Mouse (Mus musculus): Measurements from ENCODE around the gene Cul3. TPM values are rescaled to one million over a fixed set of nuclear protein-coding genes. Genes with fewer than 3 reads are reported as not detected.
"Not testable (repeated sequence)": the region's sequence is repeated elsewhere in the genome, so short reads cannot be mapped to it uniquely, and the experiment has no call there.

Cul3 gene
- polyA plus RNA-seq, 1 experiment from 2014 or later: 20.0 TPM

GRCm38 (mm10) chr1:80361771-80362170, 21.5 kb upstream of the Cul3 start:
- not testable (repeated sequence) for H3K27me3 ChIP-seq (replicated peaks); H3K27ac ChIP-seq (replicated peaks); H3K9ac ChIP-seq; H3K4me3 ChIP-seq; H3K9me3 ChIP-seq; H3K4me1 ChIP-seq; H3K4me2 ChIP-seq; ATAC-seq (ENCODE audit: extremely low read depth, insufficient number of reproducible peaks, low FRiP score, low TSS enrichment); H3K36me3 ChIP-seq
- 76% methylated on average over 2 of the region's 2 CpGs for WGBS

DNA sequence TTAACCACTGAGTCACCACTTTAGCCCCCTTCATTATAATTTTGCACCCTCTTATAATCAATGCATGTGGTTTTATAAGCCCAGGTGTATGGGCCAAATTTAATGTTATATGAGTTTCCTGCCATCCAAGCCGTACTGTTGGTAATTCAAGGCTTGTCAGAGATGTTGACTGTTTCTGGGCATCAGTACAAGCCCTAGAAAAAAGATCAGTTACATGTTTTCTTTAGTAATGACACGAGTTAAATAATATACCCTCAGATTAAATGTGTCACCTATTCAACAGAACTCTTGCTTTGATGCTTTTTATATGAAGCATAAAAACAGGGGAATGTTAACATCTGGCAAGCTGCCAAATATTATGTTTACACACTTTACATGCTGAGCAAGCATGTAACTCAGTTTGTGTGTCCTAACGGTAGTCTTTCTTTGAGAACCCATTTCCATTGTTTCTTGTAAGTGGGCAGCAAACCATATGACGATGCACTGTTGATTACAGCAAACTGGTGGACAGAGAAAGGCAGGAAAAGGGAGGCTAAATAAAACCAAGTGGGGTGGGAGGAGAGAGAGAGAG, 19.8 kb upstream of the Cul3 start:
- no peak overlapping the region for H3K4me2 ChIP-seq
- ATAC-seq (ENCODE audit: extremely low read depth, insufficient number of reproducible peaks, low FRiP score, low TSS enrichment): no peak
- no peaks in the 10 kb centered on the region for H3K27me3 ChIP-seq (replicated peaks)
- H3K4me1 ChIP-seq: no peaks in the 10 kb centered on the region
- H3K9me3 ChIP-seq: no peaks in the 10 kb centered on the region
- H3K9ac ChIP-seq: no peak overlapping the region
- 54% methylated on average over 4 of the region's 4 CpGs for WGBS
- H3K27ac ChIP-seq (replicated peaks): no peak overlapping the region
- H3K4me3 ChIP-seq: no peak overlapping the region
- no peaks in the 10 kb centered on the region for H3K36me3 ChIP-seq

DNA sequence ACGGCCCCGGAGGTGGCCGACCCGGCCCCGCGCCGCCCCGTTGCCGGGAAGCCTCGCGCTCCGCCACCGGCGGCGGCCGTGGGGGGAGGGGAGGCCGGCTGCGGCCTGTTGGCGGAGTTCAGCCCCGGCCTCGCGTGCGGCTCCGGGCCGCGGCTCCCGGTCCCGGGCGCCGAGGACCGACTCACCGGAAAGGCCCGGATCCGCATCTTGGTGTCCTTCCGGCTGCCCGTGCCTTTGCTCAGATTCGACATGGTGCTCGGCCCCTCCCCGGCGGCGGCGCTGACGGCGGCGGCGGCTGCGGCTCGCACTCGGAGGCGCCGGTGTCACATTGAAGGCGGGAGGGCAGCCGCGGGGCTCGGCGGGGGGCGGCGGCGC, 232 bp downstream of the Cul3 start:
- H3K36me3 ChIP-seq: no peaks in the 10 kb centered on the region
- H3K27me3 ChIP-seq (replicated peaks): no peaks in the 10 kb centered on the region
- H3K9me3 ChIP-seq: no peaks in the 10 kb centered on the region
- H3K9ac ChIP-seq: peak overlapping the region; percentile 100
- H3K27ac ChIP-seq (replicated peaks): peak overlapping the region; percentile 99
- H3K4me2 ChIP-seq: peak overlapping the region; percentile 96
- under 1% methylated on average over 49 of the region's 59 CpGs for WGBS
- peak; percentile 38 for ATAC-seq (ENCODE audit: extremely low read depth, insufficient number of reproducible peaks, low FRiP score, low TSS enrichment)
- H3K4me3 ChIP-seq: peak overlapping the region; percentile 81
- peaks cover 35% of the 10 kb centered on the region for H3K4me1 ChIP-seq

DNA sequence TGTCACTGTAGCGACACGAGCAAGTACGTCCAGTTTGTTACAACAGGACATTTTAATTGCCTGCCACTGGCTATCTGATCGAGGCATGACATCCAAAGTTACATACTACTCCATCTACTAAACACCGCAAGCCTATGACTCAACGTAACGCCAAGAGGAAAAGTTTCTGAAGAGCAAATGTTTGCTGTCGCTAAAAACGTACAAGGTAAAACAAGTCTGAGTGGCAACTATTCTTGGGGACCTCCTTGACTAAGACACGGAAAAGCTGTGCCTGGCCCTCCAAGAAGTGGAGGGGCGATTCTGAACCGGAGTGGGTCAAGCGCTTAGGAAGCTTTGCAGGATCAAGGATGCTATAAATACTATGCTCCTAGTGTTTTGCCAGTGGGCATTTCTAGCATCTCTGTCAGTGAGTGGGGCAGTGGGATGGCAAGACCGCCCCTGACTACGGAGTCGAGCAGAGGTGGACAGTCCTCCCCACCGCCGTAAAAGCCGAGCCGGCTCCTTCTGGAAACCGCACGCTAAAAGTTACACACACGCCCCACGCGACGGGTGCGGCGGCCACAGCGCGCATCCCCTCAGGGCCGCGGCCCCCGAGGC, 757 bp downstream of the Cul3 start:
- H3K4me3 ChIP-seq: peak overlapping the region; percentile 81
- H3K36me3 ChIP-seq: no peaks in the 10 kb centered on the region
- WGBS: under 1% methylated on average over 33 of the region's 33 CpGs
- H3K4me2 ChIP-seq: peak overlapping the region; percentile 96
- no peaks in the 10 kb centered on the region for H3K27me3 ChIP-seq (replicated peaks)
- H3K27ac ChIP-seq (replicated peaks): peak overlapping the region; percentile 99
- H3K9me3 ChIP-seq: no peaks in the 10 kb centered on the region
- H3K9ac ChIP-seq: peak overlapping the region; percentile 100
- peaks cover 40% of the 10 kb centered on the region for H3K4me1 ChIP-seq
- no peak; the same call in 1 of the 2 replicates for ATAC-seq (ENCODE audit: extremely low read depth, insufficient number of reproducible peaks, low FRiP score, low TSS enrichment)

GRCm38 (mm10) chr1:80338398-80338797, 1.9 kb downstream of the Cul3 start:
- Histone ChIP-seq H3K4me3 (peak overlapping the region; percentile 81), H3K36me3 (no peaks in the 10 kb centered on the region), H3K4me2 (peak overlapping the region; percentile 96), H3K27me3 (replicated peaks) (no peaks in the 10 kb centered on the region), H3K4me1 (peaks cover 51% of the 10 kb centered on the region), H3K9ac (peak overlapping the region; percentile 77), H3K27ac (replicated peaks) (no peak overlapping the region), H3K9me3 (no peaks in the 10 kb centered on the region)
- 2% methylated on average over 1 of the region's 1 CpGs for WGBS
- ATAC-seq (ENCODE audit: extremely low read depth, insufficient number of reproducible peaks, low FRiP score, low TSS enrichment): no peak

DNA sequence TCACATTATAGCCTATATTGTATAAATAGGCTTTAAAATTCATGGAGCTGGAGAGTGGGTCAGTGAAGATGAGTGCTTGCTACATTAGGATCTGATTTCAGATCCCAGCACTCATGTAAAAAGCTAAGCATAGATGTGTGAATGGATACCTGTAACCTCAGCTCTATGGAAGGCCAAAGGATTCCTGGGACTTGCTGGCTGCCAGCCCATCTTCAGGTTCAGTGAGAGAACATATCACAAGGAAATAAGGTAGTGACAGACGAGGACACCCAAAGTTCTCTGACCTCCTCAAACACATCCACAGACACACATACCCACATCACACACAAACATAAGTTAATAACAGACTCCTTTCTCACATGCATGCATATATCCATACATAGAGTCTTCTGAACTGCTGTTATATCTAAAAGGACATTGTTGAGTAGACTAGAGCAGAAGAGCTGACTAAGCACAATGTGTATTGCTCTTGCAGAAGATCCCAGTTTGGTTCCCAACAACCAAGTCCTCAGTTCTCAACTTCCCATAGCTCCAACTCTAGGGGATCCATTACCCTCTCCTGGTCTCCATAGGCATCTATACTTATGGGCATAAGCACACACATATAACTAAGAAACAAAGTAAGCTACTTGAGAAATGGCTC, 4.4 kb downstream of the Cul3 start:
- Histone ChIP-seq H3K9me3 (no peaks in the 10 kb centered on the region), H3K36me3 (no peaks in the 10 kb centered on the region), H3K4me1 (peaks cover 55% of the 10 kb centered on the region), H3K27me3 (replicated peaks) (no peaks in the 10 kb centered on the region), H3K4me3 (no peak overlapping the region), H3K27ac (replicated peaks) (no peak overlapping the region), H3K4me2 (no peak overlapping the region), H3K9ac (no peak overlapping the region)
- WGBS: 54% methylated on average over 1 of the region's 1 CpGs
- no peak for ATAC-seq (ENCODE audit: extremely low read depth, insufficient number of reproducible peaks, low FRiP score, low TSS enrichment)

DNA sequence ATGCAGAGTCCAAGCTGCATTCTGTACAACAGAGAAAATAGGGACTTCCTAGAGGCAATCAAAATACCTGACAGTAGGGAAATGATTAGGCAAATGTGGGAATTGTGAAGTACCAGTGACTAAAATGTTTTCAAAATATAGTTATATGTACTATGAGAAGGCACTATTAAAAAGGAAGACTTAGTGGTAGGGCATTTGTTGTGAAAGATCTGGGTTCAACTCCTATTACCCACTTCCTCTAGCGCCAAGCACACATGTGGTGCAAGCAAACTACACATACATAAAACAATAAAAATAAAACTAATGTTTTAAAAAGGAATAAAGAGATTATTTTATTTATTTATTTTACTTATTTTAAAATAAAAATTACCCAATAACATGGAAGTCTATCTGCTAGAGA, 5.2 kb downstream of the Cul3 start:
- Histone ChIP-seq H3K4me3 (no peak overlapping the region), H3K27ac (replicated peaks) (no peak overlapping the region), H3K36me3 (no peaks in the 10 kb centered on the region), H3K9me3 (no peaks in the 10 kb centered on the region), H3K4me1 (peaks cover 62% of the 10 kb centered on the region), H3K9ac (no peak overlapping the region), H3K27me3 (replicated peaks) (no peaks in the 10 kb centered on the region), H3K4me2 (no peak overlapping the region)
- WGBS: 97% methylated on average over 1 of the region's 1 CpGs
- ATAC-seq (ENCODE audit: extremely low read depth, insufficient number of reproducible peaks, low FRiP score, low TSS enrichment): no peak

- ATAC-seq (ENCODE audit: extremely low read depth, insufficient number of reproducible peaks, low FRiP score, low TSS enrichment): no peak
- Histone ChIP-seq H3K4me2 (no peak overlapping the region), H3K9me3 (no peaks in the 10 kb centered on the region), H3K4me3 (no peak overlapping the region), H3K4me1 (peaks cover 52% of the 10 kb centered on the region), H3K36me3 (no peaks in the 10 kb centered on the region), H3K9ac (no peak overlapping the region), H3K27me3 (replicated peaks) (no peaks in the 10 kb centered on the region), H3K27ac (replicated peaks) (0 out of 2 replicates have a peak overlapping the region, but pooled peaks have one; percentile 3)
- WGBS: 73% methylated on average over 2 of the region's 2 CpGs
These were observed 9.3 kb downstream of the Cul3 start for GRCm38 (mm10) chr1:80330970-80331369.

DNA sequence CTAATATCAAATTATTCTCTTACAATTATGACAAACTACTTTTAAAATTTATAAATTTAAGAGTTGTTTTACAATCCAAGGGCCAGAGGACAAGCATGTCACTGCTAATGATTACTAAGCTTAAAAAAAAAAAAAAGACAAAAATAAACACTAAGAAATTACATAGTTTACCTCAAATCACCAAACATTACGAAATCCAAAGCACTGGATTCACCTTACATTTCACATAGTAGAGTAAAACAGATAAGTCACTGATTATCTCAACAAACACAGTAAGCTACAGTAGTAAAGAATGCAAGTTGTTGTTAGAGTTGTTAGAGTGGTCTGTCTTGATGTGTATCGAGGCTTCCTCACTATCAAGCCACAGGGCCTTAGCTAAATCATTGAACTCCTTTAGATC, 14.5 kb downstream of the Cul3 start:
- H3K27ac ChIP-seq (replicated peaks): no peak overlapping the region
- H3K4me2 ChIP-seq: no peak overlapping the region
- H3K36me3 ChIP-seq: peaks cover 6% of the 10 kb centered on the region
- peaks cover 34% of the 10 kb centered on the region for H3K4me1 ChIP-seq
- 72% methylated on average over 2 of the region's 2 CpGs for WGBS
- no peak overlapping the region for H3K9ac ChIP-seq
- H3K4me3 ChIP-seq: no peak overlapping the region
- H3K27me3 ChIP-seq (replicated peaks): no peaks in the 10 kb centered on the region
- no peak for ATAC-seq (ENCODE audit: extremely low read depth, insufficient number of reproducible peaks, low FRiP score, low TSS enrichment)
- no peaks in the 10 kb centered on the region for H3K9me3 ChIP-seq

- peaks cover 6% of the 10 kb centered on the region for H3K36me3 ChIP-seq
- H3K4me2 ChIP-seq: no peak overlapping the region
- H3K9me3 ChIP-seq: no peaks in the 10 kb centered on the region
- peaks cover 27% of the 10 kb centered on the region for H3K4me1 ChIP-seq
- H3K27me3 ChIP-seq (replicated peaks): no peaks in the 10 kb centered on the region
- no peak overlapping the region for H3K9ac ChIP-seq
- 0 out of 2 replicates have a peak overlapping the region, but pooled peaks have one; percentile 20 for H3K27ac ChIP-seq (replicated peaks)
- ATAC-seq (ENCODE audit: extremely low read depth, insufficient number of reproducible peaks, low FRiP score, low TSS enrichment): no peak
- H3K4me3 ChIP-seq: no peak overlapping the region
These were observed 15.9 kb downstream of the Cul3 start for GRCm38 (mm10) chr1:80324370-80324769.

GRCm38 (mm10) chr1:80315533-80316045, 24.7 kb downstream of the Cul3 start:
- H3K36me3 ChIP-seq: 0 out of 2 replicates have a peak, but pooled peaks cover 3% of the 10 kb centered on the region
- H3K9me3 ChIP-seq: no peaks in the 10 kb centered on the region
- no peak overlapping the region for H3K4me3 ChIP-seq
- H3K27ac ChIP-seq (replicated peaks): no peak overlapping the region
- H3K4me2 ChIP-seq: no peak overlapping the region
- 0 out of 2 replicates have a peak, but pooled peaks cover 2% of the 10 kb centered on the region for H3K4me1 ChIP-seq
- H3K27me3 ChIP-seq (replicated peaks): no peaks in the 10 kb centered on the region
- ATAC-seq (ENCODE audit: extremely low read depth, insufficient number of reproducible peaks, low FRiP score, low TSS enrichment): no peak
- no peak overlapping the region for H3K9ac ChIP-seq
- 85% methylated on average over 3 of the region's 3 CpGs for WGBS
